Mouse (Mus musculus): Measurements from ENCODE around the gene Ubap1l.

DNA sequence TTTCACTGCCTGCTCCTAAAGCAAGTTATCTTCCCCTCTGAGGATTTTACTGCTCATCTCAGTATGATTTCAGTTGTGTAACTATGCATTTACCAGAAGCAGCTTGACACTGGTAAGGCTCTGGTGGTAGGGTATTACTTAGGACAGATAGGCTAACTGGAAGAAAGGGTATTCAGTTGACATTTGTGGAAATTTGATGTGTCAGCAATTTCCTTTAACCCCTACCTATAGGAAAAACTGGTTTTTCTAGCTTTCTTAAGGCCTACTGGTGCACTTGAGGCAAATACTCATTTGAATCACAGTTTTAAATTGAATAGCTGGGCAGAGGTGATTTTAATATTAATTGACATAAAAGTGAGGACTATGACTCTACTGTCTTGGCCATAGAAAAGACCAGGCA is 34.9 kb upstream of the Ubap1l start:
- no peak for TF ChIP-seq CHD2 (IDR thresholded peaks at IDR 0.05; ENCODE audit: low read depth, low read length)
- peak; percentile 93 for TF ChIP-seq MAFK (IDR thresholded peaks at IDR 0.05; ENCODE audit: insufficient read depth, low read depth, low read length)
- TF ChIP-seq HCFC1 (IDR thresholded peaks at IDR 0.05; ENCODE audit: borderline replicate concordance, insufficient read depth, low read length) = no peak
